Mouse (Mus musculus) kidney, adult 9 months (tissue): ENCODE measurements around the gene Atat1.
A peak's percentile ranks its signal among the peaks of the same experiment; 100 is the strongest.
"Not testable (repeated sequence)": the region's sequence is repeated elsewhere in the genome, so short reads cannot be mapped to it uniquely, and the experiment has no call there.

Experiments
- DNase-seq: peaks from one replicate; pipeline ENCODE4 v3.0.0; 2022

Gene Atat1

GRCm38 (mm10) chr17:35909919-35910369 lies at the start of gene Atat1:
Gene Atat1 (minus strand): TSS chr17:35910075.
- DNase-seq = peak; percentile 97

GRCm38 (mm10) chr17:35958533-35959223 lies 48.8 kb upstream of the Atat1 start:
- no peak for DNase-seq

DNA sequence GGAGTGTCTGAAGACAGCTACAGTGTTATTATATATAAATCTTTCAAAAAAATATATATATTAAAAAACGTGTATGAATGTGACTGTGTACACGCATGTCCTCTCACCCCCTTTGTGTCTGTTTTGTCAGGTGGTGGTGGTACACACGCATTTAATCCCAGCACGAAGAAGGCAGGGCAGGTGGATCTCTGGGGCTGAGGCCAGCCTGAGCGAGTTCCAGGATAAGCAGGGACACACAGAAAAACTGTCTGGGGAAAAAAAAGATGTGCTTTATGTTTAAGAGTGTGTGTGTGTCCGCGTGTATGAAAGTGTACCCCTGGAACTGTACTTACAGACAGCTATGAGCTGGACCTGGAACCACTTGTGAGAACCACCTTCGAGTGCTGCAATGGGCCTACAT lies 44.8 kb upstream of the Atat1 start:
- no peak for DNase-seq

DNA sequence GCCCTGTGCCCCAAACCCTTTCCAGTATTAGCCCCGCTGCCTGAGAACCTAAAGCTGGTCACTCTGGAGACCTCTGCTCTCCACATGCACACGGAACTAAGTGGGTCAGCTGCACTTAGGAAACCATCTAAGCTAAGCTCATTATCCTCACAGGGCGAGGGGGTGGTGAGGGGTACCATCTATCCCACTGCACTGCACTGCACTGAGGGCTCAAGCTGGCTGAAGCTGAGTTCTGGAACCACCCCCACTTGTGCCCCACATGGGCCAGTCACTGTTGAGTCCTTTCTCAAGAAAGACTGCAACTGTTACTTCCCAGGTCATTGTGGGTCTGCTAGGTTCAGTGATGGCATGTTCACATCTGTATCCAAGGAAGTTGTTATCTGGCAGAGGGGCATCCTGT lies 42.7 kb upstream of the Atat1 start:
- DNase-seq = not testable (repeated sequence)

DNA sequence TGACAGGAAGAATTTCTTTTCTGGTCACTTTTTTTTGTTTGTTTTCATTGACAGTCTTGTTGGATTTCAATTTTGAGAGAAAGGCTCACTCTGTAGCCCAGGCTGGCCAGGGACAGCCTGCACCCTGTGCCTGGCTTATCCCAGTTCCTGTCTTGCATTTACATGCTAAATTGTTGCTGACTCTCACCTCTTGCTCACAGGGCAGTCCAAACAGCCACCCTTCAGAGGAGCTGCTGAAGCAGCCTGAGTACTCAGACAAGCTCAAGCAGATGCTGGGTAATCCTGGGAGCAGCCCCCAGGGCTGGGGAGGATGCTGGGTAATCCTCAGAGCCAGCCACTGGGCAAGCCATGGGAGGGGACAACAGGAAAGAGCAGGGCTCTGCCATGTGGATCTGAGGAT lies 41.1 kb upstream of the Atat1 start:
- not testable (repeated sequence) for DNase-seq

DNA sequence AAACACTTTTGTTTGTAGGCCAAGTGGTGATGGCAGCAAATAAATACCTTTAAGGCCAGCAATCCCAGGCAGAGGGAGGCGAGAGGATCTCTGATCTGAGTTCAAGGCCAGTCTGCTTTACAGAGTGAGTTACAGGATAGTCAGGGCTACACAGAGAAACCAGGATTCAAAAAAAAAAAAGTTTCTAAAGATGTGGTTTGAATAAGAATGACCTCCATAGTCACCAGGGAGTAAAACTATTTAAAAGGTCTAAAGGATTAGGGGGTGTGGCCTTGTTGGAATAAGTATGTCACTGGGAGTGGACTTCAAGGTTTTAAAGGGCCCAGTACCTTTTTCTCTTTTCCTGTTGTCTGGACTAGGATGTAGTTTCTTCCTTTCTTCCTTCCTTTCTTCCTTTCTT lies 30.1 kb upstream of the Atat1 start:
- no peak for DNase-seq

DNA sequence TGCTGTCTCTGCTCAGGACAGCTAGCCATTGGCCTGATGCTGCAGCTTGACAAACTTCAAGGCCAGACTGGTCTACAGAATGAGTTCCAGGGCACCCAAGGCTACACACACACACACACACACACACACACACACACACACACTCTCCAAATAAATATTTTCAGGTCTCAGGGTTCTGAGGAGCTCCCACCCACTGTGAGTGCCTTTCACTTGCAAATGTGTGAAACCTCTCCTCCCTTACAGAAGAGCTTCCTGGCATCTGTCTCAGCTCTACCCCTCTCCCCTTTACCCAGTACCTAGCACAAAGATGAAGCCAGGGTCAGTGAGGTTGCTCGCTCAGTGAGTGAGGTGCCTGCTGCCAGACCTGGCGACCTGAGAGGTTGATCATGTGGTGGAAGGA lies 29.2 kb upstream of the Atat1 start:
- no peak for DNase-seq

DNA sequence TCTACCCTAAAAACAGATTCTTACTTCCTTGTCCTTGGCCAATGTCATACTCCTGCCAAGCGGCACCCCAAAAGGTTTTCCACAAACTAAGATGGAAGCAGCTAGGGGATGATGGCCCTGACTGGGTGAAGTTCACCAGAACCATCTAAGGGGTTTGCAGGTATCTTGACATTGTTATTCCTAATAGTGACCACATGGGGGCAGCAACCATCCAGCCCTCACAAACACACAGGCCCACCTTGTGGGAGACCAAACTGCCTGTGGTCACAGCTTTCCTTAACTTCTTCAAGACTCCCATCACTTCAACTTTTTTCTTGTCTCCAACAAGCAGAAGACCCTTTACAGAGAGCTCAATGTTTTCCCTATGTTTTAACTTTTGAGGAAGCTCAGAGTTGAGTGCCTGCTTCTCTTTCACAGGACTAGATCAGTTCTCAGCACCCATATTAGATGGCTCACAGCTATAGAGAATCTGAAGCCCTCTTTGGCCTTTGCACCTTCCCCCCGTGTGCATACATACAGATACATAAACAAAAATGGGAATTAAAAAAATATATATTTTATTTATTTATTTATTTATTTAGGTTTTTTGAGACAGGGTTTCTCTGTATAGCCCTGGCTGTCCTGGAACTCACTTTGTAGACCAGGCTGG lies 27.9 kb upstream of the Atat1 start:
- DNase-seq = peak; percentile 57

DNA sequence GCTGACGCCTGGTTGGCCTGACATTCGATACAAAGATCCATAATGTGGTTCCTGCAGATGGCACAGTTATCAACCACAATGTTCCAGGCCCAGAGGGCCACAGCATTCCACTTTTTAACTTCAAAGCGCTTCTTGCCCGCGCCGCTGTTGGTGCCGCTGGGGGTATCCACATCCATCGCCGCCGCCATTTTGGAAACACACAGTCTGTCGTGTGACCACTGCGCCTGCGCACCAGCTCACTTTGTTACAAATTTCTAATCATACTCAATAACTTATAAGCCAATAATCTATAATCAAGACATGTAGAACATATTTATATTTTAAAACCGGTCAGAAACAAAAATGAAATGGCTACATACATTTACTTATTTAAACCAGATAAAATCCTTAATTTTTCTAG lies 25.9 kb upstream of the Atat1 start:
- DNase-seq = not testable (repeated sequence)

GRCm38 (mm10) chr17:35932608-35933007 lies 22.7 kb upstream of the Atat1 start:
- DNase-seq = no peak

DNA sequence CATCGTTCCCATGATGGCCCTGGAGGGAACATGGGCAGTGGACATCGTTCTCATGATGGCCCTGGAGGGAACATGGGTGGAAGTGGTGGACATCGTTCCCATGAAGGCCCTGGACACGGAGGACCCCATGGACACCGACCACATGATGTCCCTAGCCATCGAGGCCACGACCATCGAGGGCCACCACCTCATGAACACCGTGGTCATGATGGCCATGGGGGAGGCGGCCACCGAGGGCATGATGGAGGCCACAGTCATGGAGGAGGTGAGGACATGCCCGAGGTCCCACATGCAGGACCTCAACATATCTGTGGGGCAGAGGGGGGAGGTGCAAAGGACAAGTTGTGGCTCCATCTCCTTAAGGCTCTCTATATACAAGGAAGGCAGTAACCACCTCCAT lies 20.8 kb upstream of the Atat1 start:
- no peak for DNase-seq

- DNase-seq = no peak
Observed at GRCm38 (mm10) chr17:35929534-35929933, 19.7 kb upstream of the Atat1 start.

GRCm38 (mm10) chr17:35927471-35927870 lies 17.6 kb upstream of the Atat1 start:
- no peak for DNase-seq

GRCm38 (mm10) chr17:35923281-35923680 lies 13.4 kb upstream of the Atat1 start:
- peak; percentile 35 for DNase-seq

- DNase-seq = peak; percentile 76
Observed at GRCm38 (mm10) chr17:35922566-35922965, 12.7 kb upstream of the Atat1 start.

GRCm38 (mm10) chr17:35921710-35922109 lies 11.8 kb upstream of the Atat1 start:
- DNase-seq = no peak

DNA sequence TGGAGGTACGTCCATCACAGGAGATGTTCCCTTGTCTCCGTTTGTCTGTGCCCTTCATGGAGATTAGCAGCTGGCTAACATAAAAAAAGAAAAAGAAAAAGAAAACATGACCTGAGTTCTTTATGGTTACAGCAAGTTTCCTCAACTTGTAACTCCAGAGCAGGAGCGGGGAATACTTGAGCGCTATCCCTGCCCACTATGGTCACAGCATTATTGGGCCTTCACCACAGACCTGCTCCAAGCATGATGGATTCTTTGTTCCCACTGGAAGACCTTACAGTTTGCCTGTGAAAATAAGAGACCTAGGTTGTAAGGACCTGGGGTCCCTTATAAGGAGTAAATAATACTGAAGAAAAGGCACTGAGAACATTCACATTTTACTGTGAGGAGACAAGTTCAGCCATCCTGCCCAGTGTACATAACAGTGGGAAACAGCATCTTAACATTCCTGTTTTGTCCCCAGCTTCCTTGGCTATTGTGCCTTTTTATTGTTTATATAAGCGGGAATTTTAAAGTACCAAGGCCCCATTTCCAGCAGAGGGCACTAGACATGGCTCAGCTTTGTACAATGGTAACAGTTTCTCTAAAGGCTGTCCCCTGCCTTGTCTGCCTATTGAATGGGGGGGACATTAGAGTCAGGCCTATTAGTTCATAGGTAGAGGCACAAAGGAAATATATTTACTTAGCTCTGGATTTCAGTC lies 11.1 kb upstream of the Atat1 start:
- DNase-seq = peak; percentile 79

- no peak for DNase-seq
Observed at GRCm38 (mm10) chr17:35920384-35920783, 10.5 kb upstream of the Atat1 start.

- no peak for DNase-seq
Observed at GRCm38 (mm10) chr17:35919864-35920301, 10.0 kb upstream of the Atat1 start.

DNA sequence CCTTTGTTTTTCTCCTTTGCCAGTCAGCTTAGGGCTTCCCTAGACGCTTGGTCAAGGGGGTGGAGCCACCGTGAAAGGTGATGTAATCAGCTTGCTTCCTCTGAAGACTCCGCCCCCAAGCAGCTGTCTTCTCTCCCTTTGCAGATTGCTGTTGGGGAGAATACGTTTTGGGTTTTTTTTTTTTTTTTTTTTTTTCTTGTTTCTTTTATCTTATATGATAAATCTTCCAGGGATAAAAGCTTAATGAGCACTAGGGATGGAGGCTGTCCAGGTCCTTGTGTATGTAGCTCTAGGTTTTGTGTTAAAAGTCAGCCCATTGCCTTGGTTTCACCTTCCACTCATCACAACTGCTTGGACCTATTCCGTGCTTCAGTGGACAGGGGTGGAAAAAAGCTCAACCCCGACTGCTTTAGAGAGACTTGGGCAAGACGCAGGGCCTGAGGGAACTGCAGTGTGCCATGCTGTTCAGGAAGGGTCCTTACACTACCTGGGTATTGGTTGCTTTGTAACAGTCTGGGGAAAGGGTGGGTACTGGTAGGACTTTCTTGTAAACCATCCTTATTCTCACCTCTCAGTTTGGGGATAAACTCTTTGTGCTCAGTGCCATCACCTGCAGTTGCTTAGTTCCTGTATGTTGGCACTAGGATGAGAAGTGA lies 9.3 kb upstream of the Atat1 start:
- DNase-seq = peak; percentile 99

DNA sequence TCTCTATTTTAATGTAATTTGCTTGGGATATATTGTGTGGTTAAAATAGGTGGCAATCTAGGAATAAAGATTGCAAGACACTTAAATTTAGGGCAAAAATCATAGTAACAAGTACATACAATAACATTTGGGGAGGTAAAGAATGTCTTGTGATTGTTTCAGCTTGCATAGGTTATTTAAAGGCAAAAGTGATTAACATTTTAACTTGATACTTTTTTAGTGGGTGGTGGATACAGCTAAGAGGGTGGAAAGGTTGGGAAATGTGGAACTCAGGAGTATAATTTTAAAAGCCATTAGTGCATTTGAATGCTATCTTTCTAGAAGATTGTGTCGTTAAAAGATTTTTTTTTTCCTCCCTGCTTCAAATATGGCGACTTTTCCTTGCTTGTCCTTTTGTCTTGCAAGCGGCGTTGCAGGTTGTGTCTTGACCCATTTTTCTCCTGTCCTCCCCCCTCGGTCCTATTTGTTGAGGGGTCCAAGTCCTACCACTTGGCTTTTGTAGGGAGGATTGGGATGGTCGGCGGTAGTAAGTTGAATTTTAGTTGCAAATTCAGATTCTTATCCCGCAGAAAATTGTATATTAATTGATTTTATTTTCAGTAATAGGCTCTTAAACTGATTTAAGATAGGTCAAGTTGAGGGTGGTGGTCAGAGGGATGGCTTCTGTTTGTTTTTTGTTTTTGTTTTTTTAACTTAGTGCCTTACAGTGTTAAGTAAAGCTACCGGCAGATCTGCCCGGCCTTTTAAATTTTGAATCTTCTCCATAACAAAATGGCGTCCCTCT lies 8.6 kb upstream of the Atat1 start:
- DNase-seq = peak; percentile 70

DNA sequence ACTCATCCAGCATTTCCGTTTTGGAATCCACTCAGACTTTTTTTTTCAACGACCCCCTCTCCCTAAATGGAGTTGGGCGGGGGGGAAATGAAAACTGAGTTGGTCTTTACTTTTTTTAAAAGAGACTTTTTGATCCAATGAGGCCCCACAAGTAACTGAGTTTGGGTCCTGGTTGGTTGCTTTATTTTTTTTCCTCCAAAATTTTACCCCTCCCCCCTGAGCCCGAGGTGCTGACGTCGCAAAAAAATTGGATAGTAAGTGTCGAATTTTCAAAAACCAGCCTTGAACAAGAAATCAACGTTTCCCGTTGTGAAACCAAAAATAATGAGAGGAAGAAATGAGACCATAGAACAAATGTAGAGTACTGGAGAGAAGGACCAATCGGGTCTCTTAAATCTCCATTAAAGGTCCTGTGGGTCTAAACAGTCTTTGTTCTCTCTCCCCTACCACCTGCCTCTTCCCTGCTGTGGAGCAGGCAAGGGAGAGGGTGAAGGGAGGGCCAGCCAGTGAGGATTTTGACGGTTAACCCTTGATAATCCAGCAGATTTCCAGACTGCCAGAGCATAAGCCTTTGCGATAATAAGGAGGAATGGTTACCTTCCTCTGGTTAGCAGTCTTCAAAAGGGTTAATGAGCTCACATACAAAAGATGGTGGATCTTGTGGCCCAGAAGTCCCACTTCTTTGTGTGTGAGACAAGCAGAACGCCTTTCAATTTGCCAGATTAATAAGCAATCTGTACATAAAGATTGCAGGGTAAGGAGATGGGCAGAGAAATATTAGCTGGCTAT lies 7.8 kb upstream of the Atat1 start:
- DNase-seq = peak; percentile 66
